Mouse (Mus musculus) hindbrain, embryonic 10.5 days (tissue): Measurements from ENCODE around the gene Gm9044. TPM values are rescaled to one million over a fixed set of nuclear protein-coding genes. Genes with fewer than 3 reads are reported as not detected.

Experiments
- polyA plus RNA-seq: library from polyadenylated mRNA; unstranded; fragments of >200 nt; fragmentation: Nextera tagmentation; extraction: Ambion mirVana; gene quantifications from 2 replicates; pipeline ENCODE4 v1.2.1, GENCODE M21; 2016

The Gm9044 gene
- polyA plus RNA-seq, 1 experiment from 2014 or later: not detected

Other genes with a start within 250 kb of the Gm9044 start
- gene Mdm1, start 190.6 kb downstream of the Gm9044 start, polyA plus RNA-seq: 52.1 and 53.5 TPM in 2 replicates
- gene Il22, start 127.5 kb downstream of the Gm9044 start, polyA plus RNA-seq: not detected in 2 replicates
- 0.06 and 0.12 TPM in 2 replicates for gene Gm32717, start 91.6 kb downstream of the Gm9044 start, polyA plus RNA-seq
- 0.06 and 0.12 TPM in 2 replicates for gene Gm32802, start 73.7 kb downstream of the Gm9044 start, polyA plus RNA-seq
- gene Iltifb, start 37.4 kb downstream of the Gm9044 start, polyA plus RNA-seq: not detected in 2 replicates
- not detected in 2 replicates for gene Gm9040, start 5.4 kb downstream of the Gm9044 start, polyA plus RNA-seq
- 0.09 TPM in 1 of 2 replicates, not detected in the other for gene Gm9045, start 5.4 kb upstream of the Gm9044 start, polyA plus RNA-seq
- gene Gm9046, start 10.8 kb upstream of the Gm9044 start, polyA plus RNA-seq: not detected in 2 replicates
- gene Gm9048, start 16.3 kb upstream of the Gm9044 start, polyA plus RNA-seq: not detected in 2 replicates
- gene Gm9049, start 21.7 kb upstream of the Gm9044 start, polyA plus RNA-seq: 0.09 TPM in 1 of 2 replicates, not detected in the other
- gene Ifng, start 108.6 kb upstream of the Gm9044 start, polyA plus RNA-seq: not detected in 2 replicates